Mouse (Mus musculus): ENCODE measurements around the gene Ak8.

- TF ChIP-seq CTCF (IDR thresholded peaks at IDR 0.05; ENCODE audit: low read depth) (no peak), EP300 (IDR thresholded peaks at IDR 0.05; ENCODE audit: low read depth) (no peak)
Measured at GRCm38 (mm10) chr2:28723912-28724311, 23.9 kb downstream of the Ak8 start.
